Mouse (Mus musculus): ENCODE results near the gene Cd96.

The Cd96 gene

DNA sequence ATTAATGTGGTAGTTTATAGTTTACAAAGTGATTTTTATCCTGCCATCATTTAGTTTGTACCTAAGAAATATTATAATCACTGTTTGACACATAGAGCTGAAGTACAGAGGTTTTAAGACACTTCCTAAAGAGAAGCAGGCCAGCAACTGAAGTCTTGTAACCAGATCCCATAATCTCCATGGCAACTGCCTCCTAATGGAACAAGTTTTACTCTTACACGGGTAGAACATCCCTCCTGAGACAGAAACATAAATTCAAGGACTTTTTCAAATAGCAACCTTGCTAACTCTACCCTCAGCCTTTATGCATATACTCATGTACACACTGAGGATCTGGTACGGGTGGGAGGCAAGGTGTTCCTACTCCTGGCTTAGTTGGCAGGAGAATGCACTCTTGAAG is 83.8 kb downstream of the Cd96 start:
- DNase-seq (ENCODE audit: low spot score in 2 of 2) = no peak

DNA sequence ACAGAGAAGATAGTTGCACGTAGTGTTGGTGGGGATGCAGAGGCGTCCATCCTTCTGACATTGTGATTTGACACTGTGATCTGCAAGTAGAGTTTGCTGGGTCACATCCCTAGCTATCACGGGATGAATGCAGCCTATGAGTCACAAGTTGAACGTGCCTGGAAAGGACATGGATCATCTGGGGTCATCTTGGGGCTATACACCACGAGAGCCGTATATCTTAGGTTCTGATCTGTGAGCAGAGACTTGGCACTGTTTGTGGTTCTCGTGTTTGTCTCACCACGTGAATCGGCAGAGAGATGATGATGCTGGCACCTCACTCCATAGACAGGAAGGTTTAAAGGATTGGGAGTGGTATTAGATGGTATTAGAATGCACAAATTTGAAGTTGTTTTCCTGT is 86.2 kb downstream of the Cd96 start:
- DNase-seq (ENCODE audit: low spot score in 2 of 2) = no peak

DNA sequence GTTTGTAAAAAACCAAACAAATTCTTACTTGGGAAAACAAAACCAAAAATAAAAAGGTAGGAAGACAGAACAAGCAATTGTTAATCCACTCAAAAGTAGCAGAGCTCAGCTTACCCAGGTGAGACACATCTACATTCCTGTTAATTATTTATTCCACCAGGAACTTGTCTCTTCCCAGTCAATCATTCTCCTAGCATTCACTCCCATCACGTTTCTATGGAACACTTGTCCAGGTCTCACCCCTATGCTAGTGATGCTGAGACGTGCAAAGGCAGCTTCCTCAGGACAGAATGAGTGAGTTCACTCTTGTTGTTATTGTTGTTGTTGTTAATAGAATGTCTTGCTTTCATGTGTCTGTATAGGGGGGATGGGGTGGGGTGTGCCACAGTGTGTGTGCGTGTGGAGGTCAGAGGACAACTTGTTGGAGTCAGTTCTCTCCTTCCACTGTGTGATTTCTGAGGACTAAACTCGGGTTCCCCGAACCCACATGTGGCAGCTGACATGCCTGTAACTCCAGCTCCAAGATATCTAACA is 97.0 kb downstream of the Cd96 start:
- DNase-seq (ENCODE audit: low spot score in 2 of 2) = no peak

DNA sequence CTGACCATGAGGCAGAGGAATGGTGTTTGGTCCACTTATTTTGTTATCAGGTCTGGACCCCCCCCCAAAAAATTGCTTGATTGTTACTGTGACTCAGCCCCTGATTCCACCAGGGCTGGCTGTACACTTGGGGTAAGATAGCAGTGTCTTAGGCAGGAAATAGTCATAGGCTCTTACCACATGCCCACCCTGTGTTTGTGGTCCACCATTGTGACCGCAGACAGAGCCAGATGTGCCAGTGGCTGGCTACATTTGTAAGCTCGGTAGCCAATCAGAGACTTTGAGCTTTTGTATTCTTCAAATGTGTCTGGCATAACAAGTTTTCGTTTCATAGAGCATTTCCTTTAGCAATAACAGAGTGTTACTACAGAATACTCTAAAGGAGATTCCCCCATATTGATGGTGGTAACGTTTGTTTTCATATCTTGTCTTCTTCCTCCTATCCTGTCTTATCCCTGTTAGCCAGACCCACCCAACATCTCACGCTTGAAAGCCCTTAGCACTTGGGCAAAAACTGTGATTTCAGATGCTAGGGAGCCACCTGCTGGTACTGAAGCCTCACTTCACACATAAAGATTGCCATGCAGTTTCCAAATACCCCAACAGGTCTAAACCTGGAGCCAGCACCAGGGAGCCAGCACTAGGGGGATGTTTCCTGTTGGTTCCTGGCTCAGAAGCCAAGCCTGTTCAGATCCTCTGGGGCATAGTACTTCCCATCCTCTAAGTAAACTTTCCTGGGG is 97.7 kb downstream of the Cd96 start:
- DNase-seq (ENCODE audit: low spot score in 2 of 2) = peak; percentile 64 to 78

DNA sequence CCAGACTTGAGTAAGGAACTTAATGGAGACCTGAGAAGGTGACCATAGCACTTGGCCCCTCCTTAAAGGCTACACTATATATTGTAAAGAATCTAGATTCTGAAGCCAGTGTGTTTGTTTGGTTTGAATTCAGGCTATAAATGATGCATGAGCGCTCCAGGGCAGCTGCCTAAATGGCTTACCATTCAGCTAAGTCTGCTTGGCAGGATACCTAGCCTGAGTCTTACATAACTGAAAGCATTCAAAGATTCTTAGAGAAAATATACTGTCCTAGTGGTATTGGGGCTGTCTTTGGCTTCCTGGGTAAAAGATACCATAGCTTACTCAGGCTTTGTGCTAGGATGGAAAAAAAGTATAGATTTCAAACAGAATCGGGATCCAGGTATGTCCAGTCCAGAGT is 98.7 kb downstream of the Cd96 start:
- DNase-seq (ENCODE audit: low spot score in 2 of 2) = no peak

DNA sequence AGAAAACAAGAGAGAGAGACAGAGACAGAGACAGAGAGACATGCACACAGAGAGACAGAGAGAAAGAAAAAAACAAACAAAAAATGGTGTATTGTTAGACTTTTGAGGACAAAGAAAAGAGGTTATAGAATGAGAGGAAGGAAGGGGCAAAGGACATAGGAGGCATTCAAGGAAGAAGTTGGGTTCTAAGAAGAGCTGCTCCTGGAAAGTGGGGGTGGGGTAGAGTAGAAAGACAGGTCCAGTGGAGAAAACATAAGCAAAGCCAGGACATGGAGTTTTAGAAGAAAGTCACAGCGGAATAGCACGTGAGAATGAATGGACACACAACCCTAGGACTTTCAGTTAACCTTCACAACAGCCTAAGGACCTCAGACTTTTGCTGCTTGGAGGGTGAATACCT is 99.7 kb downstream of the Cd96 start:
- DNase-seq (ENCODE audit: low spot score in 2 of 2) = no peak

DNA sequence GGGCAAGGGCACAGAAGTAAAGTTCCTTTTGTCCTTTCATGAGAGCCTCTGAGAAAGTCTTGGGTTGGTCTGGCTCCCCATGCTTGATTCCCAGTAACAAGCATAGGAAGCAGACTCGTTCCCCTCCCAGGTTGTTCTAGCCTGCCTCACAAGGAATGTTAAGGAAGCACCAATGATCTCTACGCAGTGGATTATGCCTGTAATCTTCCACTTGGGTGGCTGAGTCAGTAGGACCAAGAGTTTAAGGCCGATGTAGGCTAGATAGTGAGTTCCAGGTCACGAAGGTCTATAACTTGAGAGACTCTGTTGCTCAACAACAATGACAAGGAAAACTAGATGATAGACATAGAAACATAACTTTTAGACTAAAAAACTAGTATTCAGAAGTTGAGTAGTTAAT is 100.3 kb downstream of the Cd96 start:
- DNase-seq (ENCODE audit: low spot score in 2 of 2) = no peak

DNA sequence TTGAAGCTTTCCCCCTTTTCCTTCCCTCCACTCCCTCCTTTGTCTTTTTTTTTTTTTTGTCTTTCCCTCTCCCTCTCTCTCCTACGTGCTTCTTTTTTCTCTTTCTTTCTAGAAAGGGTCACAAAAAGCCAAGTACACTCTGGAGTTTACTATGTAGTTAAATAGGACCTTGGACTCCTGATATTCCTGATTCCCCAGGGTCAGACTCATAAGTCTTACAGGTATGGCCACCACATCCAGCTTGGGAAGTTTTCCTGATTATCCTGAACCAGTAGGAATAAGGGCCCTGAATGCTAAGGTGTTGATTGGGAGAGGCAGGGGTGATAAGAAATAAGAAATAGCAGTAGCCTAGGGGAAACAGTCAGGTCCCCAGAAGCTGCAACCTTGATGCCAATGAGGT is 100.7 kb downstream of the Cd96 start:
- no peak for DNase-seq (ENCODE audit: low spot score in 2 of 2)

DNA sequence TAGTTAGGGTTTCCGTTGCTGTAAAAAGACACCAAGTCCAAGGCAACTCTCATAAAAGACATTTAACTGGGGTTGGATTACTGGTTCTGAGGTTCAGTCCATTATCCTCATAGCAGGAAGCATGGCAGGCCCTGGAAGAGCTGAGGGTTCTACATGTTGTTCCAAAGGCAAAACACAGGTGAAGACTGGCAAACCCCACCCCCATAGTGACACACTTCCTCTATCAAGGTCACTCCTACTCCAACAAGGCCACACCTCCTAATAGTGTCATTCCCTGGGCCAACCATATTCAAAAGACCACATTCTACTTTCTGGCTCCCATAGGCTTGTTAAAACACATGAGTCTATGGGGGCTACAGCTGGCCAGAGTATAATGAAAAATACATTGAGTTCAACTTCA is 108.4 kb downstream of the Cd96 start:
- no peak for DNase-seq (ENCODE audit: low spot score in 2 of 2)

DNA sequence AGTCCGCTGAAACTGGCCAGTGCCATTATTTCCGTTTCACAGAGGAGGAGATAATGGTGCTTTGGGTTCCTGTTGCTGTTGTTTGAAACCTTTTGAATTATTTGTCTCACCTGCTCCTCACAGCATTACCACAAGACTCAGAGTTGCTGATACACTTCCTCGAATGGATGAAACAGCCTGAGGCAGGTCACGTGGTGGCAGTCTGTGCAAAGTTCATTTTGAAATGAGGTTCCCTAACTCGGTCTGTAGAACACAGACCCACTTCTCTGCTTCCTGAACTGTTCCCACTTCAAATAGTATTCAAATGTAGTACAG is 109.2 kb downstream of the Cd96 start:
- DNase-seq (ENCODE audit: low spot score in 2 of 2) = no peak

DNA sequence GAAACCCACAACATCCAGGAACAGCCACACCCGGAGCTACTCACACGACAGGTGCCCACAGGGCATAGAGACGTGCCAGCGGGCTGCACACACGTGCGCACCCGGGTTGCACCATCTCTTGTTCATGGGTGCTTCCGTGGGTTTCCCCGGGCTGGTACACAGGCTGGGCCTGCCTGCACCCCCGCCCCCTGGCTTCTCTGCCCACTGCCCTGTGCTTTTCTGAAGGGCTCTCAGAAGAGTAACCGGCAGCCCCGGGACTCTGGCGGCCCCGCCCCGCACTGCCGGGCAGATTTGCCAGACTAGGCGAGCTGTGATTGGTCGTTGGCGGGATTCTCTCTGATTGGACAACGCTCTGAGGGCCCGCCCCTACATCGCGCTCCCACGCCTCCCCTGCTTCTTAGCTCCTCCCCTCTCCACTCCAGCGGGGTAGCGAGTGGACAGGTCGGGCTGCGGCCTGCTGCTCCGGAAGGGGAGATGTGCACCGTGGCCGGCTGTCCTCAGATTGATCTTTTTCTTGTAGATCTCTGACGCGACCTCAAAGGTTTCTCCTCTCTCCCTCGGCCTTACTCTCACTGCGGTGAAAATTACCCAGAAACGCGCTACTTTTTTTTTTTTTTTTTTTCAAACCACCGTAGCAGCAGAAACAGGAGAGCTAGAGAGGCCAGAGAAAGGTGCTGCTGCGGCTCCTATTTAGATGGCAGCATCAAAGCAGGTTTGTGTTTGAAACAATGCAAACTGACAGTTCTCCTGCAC is 109.7 kb downstream of the Cd96 start, which contains the start of gene Plcxd2:
TSS of gene Plcxd2 (minus strand) at position 66 of the 753 bp plus-strand sequence.
- DNase-seq (ENCODE audit: low spot score in 2 of 2) = peak; percentile 95 to 96

DNA sequence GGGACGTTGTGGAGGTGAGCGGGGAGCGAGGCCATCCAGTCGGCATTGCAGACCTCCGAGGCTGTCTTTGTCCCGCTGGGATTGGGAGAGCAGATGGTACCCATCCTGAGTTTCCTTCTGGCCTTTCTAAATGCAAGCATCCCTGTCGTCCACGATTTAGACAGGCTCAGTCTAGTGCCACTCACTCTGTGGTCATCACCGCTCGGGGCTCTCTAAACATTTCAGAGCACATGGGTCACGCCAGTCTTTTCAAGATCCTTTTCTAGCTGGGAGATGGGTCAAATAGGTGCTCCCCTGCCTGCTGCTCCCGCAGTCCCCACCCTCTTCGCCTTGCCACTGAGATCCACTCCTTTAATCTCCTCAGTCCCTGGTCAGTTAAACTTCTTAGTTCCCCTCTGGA is 110.3 kb downstream of the Cd96 start:
- DNase-seq (ENCODE audit: low spot score in 2 of 2) = peak in 1 of 2 experiments; percentile 25

DNA sequence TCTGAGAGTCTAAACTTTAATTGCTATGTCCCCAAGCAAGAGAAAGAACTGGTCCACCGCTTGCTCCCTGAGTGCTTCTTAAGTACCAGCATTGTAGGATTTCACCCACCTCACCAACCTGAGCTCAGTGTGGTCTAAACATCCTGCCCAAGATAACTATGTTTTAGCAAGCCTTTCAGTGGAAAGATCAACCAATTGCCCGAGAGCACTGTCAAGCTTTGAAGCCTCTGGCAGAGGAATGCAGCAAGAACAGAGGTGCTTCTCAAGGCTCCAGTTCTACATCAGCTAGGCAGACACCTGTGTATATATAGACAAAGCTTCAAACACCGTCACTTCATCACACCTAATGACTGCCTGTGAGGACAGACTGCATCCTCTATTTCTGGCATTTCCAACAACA is 111.3 kb downstream of the Cd96 start:
- no peak for DNase-seq (ENCODE audit: low spot score in 2 of 2)

DNA sequence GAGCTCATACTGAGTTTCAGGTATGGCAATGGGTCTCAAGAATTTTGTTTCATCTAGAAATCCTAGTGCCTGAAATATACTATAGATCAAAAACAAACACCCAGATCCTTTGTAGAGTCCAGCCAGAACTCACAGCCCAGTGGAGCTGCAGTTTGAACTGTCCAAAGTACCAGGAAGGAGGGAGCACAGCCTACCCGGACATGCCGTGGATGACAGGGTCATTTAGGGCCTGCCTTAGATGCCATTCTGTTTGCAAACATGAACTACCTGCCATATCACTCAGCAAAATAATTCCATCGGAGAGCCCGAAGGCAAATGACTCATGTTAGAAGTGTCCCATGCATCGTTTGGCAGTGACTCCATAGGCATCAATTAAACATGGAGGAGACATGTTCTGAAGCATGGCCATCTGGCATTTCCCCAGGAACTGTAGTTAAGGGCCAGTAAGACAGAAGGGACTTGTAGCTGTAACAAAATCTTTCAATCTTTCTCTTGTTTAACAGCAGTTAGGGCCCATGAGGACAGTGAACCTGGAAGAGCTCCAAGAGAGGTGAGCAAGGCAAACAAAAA is 111.9 kb downstream of the Cd96 start:
- no peak for DNase-seq (ENCODE audit: low spot score in 2 of 2)

DNA sequence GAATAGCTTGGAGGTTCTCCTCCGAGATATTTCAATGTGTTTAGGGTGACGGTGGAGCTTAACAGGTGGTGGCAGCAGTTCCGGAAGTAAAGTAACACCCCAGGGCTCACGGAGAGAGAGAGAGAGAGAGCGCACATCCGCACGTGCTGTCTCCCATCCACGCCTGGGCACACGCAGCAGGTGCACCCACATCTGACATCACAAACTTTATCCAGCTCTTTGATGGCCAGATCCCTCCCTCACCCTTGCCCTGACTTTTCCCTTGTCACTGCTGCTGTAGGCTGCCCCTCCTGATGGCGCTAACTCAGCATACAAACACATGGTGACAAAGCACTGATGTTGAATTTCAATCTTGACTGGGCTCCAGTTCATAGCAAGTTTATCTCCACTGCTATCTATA is 113.8 kb downstream of the Cd96 start:
- no peak for DNase-seq (ENCODE audit: low spot score in 2 of 2)

DNA sequence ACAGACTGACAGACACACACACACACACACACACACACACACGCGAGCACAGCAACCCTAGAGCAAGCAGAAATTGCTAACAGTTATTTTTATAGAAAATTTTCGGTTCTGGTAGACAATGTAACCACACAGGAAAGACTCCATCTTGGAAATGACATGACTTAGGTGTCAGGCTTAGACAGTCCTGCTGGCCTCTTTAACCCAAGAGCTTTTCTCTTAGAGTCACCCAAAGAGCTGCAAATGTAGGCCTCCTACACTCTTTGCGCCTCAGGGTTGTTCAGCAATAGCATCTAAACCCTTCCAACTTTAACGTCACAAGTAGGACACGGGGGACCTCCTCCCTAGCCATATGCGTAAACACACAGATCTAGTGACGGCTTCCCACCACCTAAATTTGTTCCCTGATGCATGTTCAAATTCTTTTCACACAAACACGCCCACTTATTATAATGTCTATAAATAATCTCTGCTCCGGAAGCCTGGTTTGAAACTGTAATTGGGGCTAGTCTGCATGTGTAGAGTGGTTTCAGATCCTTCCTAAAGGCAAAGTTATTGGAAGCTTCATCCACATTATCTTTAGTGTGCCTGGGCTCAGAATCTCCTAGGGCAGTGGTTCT is 118.4 kb downstream of the Cd96 start:
- DNase-seq (ENCODE audit: low spot score in 2 of 2) = peak; percentile 37 to 38

DNA sequence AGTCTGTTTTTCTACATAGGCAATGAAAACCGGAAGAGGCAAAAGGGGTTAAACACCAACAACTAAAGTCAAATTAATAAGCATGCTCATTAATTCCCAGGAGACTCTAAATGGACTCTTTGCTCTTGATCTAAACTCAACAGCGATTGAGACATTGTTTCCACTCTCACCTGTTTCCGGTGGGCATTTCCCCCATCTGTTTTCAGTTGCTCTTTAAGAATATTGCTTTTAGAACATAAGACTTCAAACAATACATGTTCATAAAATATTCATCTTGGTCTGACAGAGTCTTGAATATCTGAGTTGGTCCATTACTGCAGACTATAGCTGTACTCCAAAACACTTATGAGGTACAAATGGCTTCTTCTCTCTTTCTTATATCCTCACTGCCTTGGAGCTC is 119.1 kb downstream of the Cd96 start:
- DNase-seq (ENCODE audit: low spot score in 2 of 2) = no peak

DNA sequence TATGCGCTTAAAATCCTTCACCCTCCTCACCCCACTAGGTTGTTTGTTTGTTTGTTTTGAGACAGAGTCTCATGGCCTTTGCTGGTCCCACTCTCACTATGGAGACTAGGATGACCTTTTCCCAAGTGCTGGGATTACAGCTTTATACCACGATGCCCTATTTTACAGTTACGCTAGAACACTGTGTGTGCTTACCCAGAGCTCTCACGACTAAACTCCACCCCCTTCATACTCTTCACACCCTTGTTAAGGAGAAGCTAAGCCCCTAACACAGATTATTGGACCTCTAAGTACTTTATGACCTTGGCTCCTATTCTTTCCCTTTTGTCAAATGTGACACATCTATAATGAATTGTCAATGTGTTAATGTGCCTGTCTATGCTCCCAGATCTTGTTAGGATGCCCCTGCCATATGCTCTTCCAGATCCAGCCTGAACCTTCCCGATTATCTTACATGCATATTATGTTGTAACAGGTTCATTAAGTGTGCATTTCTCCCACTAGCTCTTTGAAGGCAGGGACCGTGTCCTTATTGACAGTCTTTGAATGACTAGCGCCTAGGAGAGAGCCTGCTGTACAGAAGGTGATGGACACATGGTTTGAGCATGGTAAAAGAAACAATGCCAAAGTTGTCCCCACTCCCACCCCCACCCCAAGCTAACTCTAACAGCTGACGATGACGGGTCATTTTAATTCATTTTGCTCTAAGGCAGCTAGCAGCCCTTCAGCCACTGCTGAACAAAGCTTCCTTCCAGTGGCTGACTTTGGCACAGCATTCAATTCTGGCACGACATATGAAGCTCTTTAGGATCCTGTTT is 120.5 kb downstream of the Cd96 start:
- DNase-seq (ENCODE audit: low spot score in 2 of 2) = no peak

DNA sequence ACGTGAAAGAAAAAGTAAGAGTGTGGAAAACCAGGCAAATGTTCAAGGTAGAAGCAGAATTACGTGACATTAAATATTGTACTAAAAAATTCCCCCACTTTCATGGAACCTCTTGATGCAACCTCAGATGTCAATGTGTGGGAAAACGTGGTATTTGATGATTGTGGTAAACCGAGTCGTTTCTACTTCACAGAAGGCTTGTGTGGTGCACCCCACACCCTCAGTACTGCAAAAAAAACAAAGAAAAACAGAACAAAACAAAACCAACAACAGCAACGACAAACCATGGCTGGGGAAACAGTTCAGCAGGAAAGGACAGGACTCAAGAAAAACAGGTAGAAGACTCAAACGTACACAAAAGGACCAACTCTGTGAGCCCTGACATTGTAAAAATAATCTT is 121.8 kb downstream of the Cd96 start:
- no peak for DNase-seq (ENCODE audit: low spot score in 2 of 2)

DNA sequence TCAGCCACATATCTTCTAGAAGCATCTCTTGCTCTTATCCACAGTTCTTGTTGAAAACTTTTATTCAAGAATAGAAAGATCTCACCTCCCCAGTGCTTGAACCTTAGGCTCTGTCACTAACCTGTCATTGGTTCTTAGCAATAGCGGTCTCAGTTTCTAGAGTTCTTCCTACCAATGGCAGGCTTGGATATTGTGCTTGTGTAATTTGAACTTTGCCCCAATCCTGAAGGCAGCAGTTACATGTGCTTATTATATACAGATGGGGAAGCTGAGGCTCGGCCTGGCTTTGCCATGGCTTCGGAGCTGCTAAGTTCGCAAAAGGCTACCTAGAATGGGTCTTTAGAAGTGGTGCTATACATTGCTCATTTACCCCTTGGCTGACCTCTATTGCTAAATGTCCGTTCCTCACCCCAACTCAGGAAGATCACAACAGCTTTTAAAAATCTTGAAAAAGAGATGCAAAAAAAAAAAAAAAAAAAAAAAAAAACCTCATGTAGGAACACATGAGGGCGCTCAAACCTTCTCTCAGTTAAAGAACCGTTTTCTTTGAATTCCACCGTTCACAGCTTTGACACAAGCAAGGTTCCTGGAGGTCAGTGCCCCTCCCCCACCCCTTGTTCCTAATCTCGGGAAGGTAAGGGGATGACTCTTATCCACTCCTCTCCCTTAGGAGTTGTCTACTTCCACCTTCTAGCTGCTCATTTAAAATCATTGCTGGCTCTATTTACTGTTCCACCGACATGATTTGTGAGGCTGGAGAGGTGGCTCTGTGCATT is 129.0 kb downstream of the Cd96 start:
- DNase-seq (ENCODE audit: low spot score in 2 of 2) = no peak

DNA sequence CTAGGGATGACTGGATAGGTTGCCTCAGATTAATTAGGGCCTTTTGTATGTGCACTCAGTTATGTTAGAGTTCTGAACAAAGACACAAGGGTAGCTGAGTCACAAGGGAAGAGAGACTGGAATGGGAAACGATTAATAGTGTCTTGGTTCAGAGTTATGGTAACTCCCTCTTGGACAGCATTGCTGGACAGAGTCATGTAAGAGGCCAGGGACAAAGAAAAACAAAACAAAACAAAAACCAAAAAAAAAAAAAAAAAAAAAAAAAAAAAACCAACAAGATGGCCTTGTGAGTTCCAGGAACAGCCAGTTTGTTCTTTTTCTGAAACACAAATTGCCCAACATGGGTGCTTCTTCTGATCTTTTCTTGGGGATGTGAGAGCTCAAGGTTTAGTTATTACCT is 133.8 kb downstream of the Cd96 start:
- DNase-seq (ENCODE audit: low spot score in 2 of 2) = no peak

Data from right cerebral cortex, adult 2 months (tissue).